Mouse (Mus musculus) limb, embryonic 15.5 days (tissue): ENCODE results near the gene Bag5. TPM values are rescaled to one million over a fixed set of nuclear protein-coding genes. Genes with fewer than 3 reads are reported as not detected.

Source experiments
- ATAC-seq: fragments of 200-750 bp; cut with Nextera tagmentation; 2 replicates; pipeline ENCODE4 v1.8.0; 2017; ENCODE audit warnings: low read depth, moderate TSS enrichment; ENCODE audit not compliant: insufficient number of reproducible peaks, low FRiP score, low TSS enrichment
- H3K27ac ChIP-seq: fragments of 300-500 bp; sonication (generic); 2 replicates; pipeline ENCODE4 v1.5.1; 2015; ENCODE audit warnings: moderate library complexity, mild to moderate bottlenecking, inconsistent platforms
- H3K27me3 ChIP-seq: fragments of 300-500 bp; sonication (generic); 2 replicates; pipeline ENCODE4 v1.6.1; 2015; ENCODE audit warnings: inconsistent platforms
- H3K36me3 ChIP-seq: fragments of 300-500 bp; sonication (generic); 2 replicates; pipeline ENCODE4 v1.6.1; 2015; ENCODE audit warnings: inconsistent platforms
- H3K4me1 ChIP-seq: fragments of 300-500 bp; sonication (generic); 2 replicates; pipeline ENCODE4 v1.6.1; 2015; ENCODE audit warnings: inconsistent platforms
- H3K4me2 ChIP-seq: fragments of 300-500 bp; sonication (generic); 2 replicates; pipeline ENCODE4 v1.6.1; 2015; ENCODE audit warnings: mild to moderate bottlenecking, inconsistent platforms
- H3K4me3 ChIP-seq: fragments of 300-500 bp; sonication (generic); 2 replicates; pipeline ENCODE4 v1.5.1; 2015; ENCODE audit warnings: mild to moderate bottlenecking, inconsistent platforms
- H3K9ac ChIP-seq: fragments of 300-500 bp; sonication (generic); 2 replicates; pipeline ENCODE4 v1.6.1; 2015; ENCODE audit warnings: inconsistent platforms
- H3K9me3 ChIP-seq: fragments of 300-500 bp; sonication (generic); 2 replicates; pipeline ENCODE4 v1.6.1; 2016; ENCODE audit warnings: inconsistent platforms
- WGBS: fragments of 180-500 bp; shearing (Covaris S2); methylation state at CpG from one replicate; pipeline ENCODE4 v1.1.7; 2015; 5-methylcytosine and 5-hydroxymethylcytosine counted together
- polyA plus RNA-seq: library from polyadenylated mRNA; unstranded; fragments of >200 nt; fragmentation: Nextera tagmentation; extraction: Ambion mirVana; gene quantifications from 2 replicates; pipeline ENCODE4 v1.2.1, GENCODE M21; 2015

Gene Bag5
- polyA plus RNA-seq, 1 experiment from 2014 or later, result 69.4 TPM

- H3K9me3 ChIP-seq, result no peaks in the 10 kb centered on the region
- H3K9ac ChIP-seq, result no peak overlapping the region
- WGBS, result 94% methylated on average over 1 of the region's 1 CpGs
- ATAC-seq, result no peak
- H3K27me3 ChIP-seq, result no peaks in the 10 kb centered on the region
- H3K36me3 ChIP-seq, result peaks cover 36% of the 10 kb centered on the region
- no peak overlapping the region for H3K27ac ChIP-seq
- H3K4me2 ChIP-seq, result no peak overlapping the region
- H3K4me3 ChIP-seq, result no peak overlapping the region
- H3K4me1 ChIP-seq, result peaks cover 13% of the 10 kb centered on the region
These were observed 52.4 kb downstream of the Bag5 start for GRCm38 (mm10) chr12:111660628-111661027.

Other genes starting within 250 kb of the Bag5 start
- 13.1 and 16.1 TPM in 2 replicates for gene Gm266, start 227.4 kb downstream of the Bag5 start, polyA plus RNA-seq
- 473 and 511 TPM in 2 replicates for gene Eif5, start 175.2 kb downstream of the Bag5 start, polyA plus RNA-seq
- gene Mark3, start 138.7 kb downstream of the Bag5 start, polyA plus RNA-seq, result 24.0 and 30.4 TPM in 2 replicates
- 132 and 183 TPM in 2 replicates for gene Ckb, start 40.9 kb downstream of the Bag5 start, polyA plus RNA-seq
- 14.4 and 14.8 TPM in 2 replicates for gene Trmt61a, start 35.2 kb downstream of the Bag5 start, polyA plus RNA-seq
- 48.4 and 51.2 TPM in 2 replicates for gene Apopt1, start within 50 bp of the Bag5 start, polyA plus RNA-seq
- 107 and 121 TPM in 2 replicates for gene Klc1, start 45.6 kb upstream of the Bag5 start, polyA plus RNA-seq
- gene Xrcc3, start 100.6 kb upstream of the Bag5 start, polyA plus RNA-seq, result 8.4 and 9.9 TPM in 2 replicates
- 122 and 141 TPM in 2 replicates for gene Zfyve21, start 100.9 kb upstream of the Bag5 start, polyA plus RNA-seq
- gene Ppp1r13b, start 194.9 kb upstream of the Bag5 start, polyA plus RNA-seq, result 11.8 and 14.9 TPM in 2 replicates